33 mouse cellular contexts compared by ENCODE assay signal in genomic region chr1:94081761-94082160, GRCm38 (mm10). TPM values are rescaled to one million over a fixed set of nuclear protein-coding genes. Genes with fewer than 3 reads are reported as not detected.
DNase-seq lines count a peak whose midpoint lies in the region; ATAC-seq and TF ChIP-seq lines count a peak whose summit lies in the region.
"Had no signal": no experiment of that assay in that cellular context is flagged by ENCODE, and none has a peak within 500 bp of the region (broad histone marks: within the 10 kb centered on the region; RNA-seq: fewer than 3 reads in every experiment).

No protein-coding gene starts in this region.

- intact Hi-C loops in left cerebral cortex, adult 2 months (cut with DNase I), result loop anchor here (5.0 kb wide), 1 partner anchor 169 kb away; no protein-coding TSS in a partner anchor

- no peak overlapping the region for H3K4me2 ChIP-seq in kidney, embryonic 16.5 days (replicated peaks; ENCODE audit: low read depth, low read length)
- no peak overlapping the region for H3K4me2 ChIP-seq in limb, embryonic 11.5 days (ENCODE audit: low read depth, severe bottlenecking)
- no peak overlapping the region for H3K4me2 ChIP-seq in hindbrain, embryonic 12.5 days (replicated peaks)
- H3K4me2 ChIP-seq: limb, embryonic 15.5 days had no signal

- no peaks in the 10 kb centered on the region for H3K36me3 ChIP-seq in kidney, embryonic 16.5 days (ENCODE audit: insufficient read depth, low read length)
- no peaks in the 10 kb centered on the region for H3K36me3 ChIP-seq in limb, embryonic 11.5 days (ENCODE audit: control insufficient read depth, insufficient read depth, low read length)
- H3K36me3 ChIP-seq in limb, embryonic 10.5 days, result no peaks in the 10 kb centered on the region
- H3K36me3 ChIP-seq in hindbrain, embryonic 12.5 days, result no peaks in the 10 kb centered on the region
- H3K36me3 ChIP-seq: embryonic facial prominence, embryonic 13.5 days; forebrain, embryonic 10.5 days; heart, embryonic 12.5 days; hindbrain, embryonic 15.5 days; limb, embryonic 15.5 days; midbrain, embryonic 15.5 days had no signal

- no peaks in the 10 kb centered on the region for H3K9me3 ChIP-seq in kidney, embryonic 16.5 days (ENCODE audit: low read length)
- H3K9me3 ChIP-seq in limb, embryonic 11.5 days (ENCODE audit: control insufficient read depth, low read length), result no peaks in the 10 kb centered on the region
- H3K9me3 ChIP-seq in limb, embryonic 10.5 days (replicated peaks), result no peaks in the 10 kb centered on the region
- H3K9me3 ChIP-seq in hindbrain, embryonic 12.5 days (replicated peaks), result no peaks in the 10 kb centered on the region
- H3K9me3 ChIP-seq: embryonic facial prominence, embryonic 13.5 days; forebrain, embryonic 10.5 days; heart, embryonic 12.5 days; hindbrain, embryonic 15.5 days; limb, embryonic 15.5 days; midbrain, embryonic 15.5 days had no signal

- peak; percentile 7 for DNase-seq in kidney, adult 18-20 months
- peak; percentile 16 for DNase-seq in limb, embryonic 11.5 days (ENCODE audit: low spot score)
- DNase-seq in limb, embryonic 10.5 days (ENCODE audit: low spot score), result no peak
- peak; percentile 53 for DNase-seq in R1 (ENCODE audit: low read depth, low spot score)
- peak; percentile 9 to 34 for DNase-seq in kidney, postnatal 36 days
- no peak for DNase-seq in left cerebral cortex, adult 2 months (ENCODE audit: extremely low spot score in 1 of 2, low spot score in 2 of 2)
- DNase-seq: adrenal gland, postnatal 10 days; cerebellum, adult 11 months; cerebellum, adult 9-11 months; gastrocnemius, adult 2 months; gastrocnemius, postnatal 36 days; heart, adult 2 months; lung, embryonic 14.5 days; lung, postnatal 14 days; right cerebral cortex, postnatal 25 days; spleen, adult 18-20 months; thymus, postnatal 4 days had no signal

- H3K4me3 ChIP-seq in kidney, embryonic 16.5 days (ENCODE audit: low read length), result no peak overlapping the region
- no peak overlapping the region for H3K4me3 ChIP-seq in limb, embryonic 11.5 days (ENCODE audit: low read depth, low read length)
- H3K4me3 ChIP-seq in limb, embryonic 10.5 days, result no peak overlapping the region
- H3K4me3 ChIP-seq in hindbrain, embryonic 12.5 days, result no peak overlapping the region
- no peak overlapping the region for H3K4me3 ChIP-seq in left cerebral cortex, adult 2 months
- H3K4me3 ChIP-seq: embryonic facial prominence, embryonic 13.5 days; gastrocnemius, adult 2 months; heart, adult 2 months; hindbrain, embryonic 15.5 days; layer of hippocampus, adult 2 months; limb, embryonic 15.5 days; midbrain, embryonic 15.5 days had no signal

- H3K27me3 ChIP-seq in kidney, embryonic 16.5 days (ENCODE audit: insufficient read depth, low read length), result no peaks in the 10 kb centered on the region
- 0 out of 2 replicates have a peak, but pooled peaks cover 3% of the 10 kb centered on the region for H3K27me3 ChIP-seq in limb, embryonic 11.5 days (ENCODE audit: control insufficient read depth, insufficient read depth, low read length)
- H3K27me3 ChIP-seq in limb, embryonic 10.5 days (ENCODE audit: low read depth, poor library complexity, severe bottlenecking), result peaks cover 18% of the 10 kb centered on the region; the same call in 1 of the 2 replicates
- H3K27me3 ChIP-seq in hindbrain, embryonic 12.5 days, result 0 out of 2 replicates have a peak, but pooled peaks cover 4% of the 10 kb centered on the region
- H3K27me3 ChIP-seq: hindbrain, embryonic 15.5 days; midbrain, embryonic 15.5 days had no signal

- H3K9ac ChIP-seq in kidney, embryonic 16.5 days (replicated peaks; ENCODE audit: low read length), result no peak overlapping the region
- H3K9ac ChIP-seq in limb, embryonic 11.5 days (ENCODE audit: low read length), result no peak overlapping the region
- H3K9ac ChIP-seq in hindbrain, embryonic 12.5 days, result no peak overlapping the region
- H3K9ac ChIP-seq: embryonic facial prominence, embryonic 13.5 days; heart, embryonic 12.5 days; hindbrain, embryonic 15.5 days; limb, embryonic 15.5 days; liver, embryonic 14.5 days; lung, embryonic 14.5 days; midbrain, embryonic 15.5 days had no signal

- no peak overlapping the region for H3K27ac ChIP-seq in kidney, embryonic 16.5 days (ENCODE audit: low read length)
- H3K27ac ChIP-seq in limb, embryonic 11.5 days (replicated peaks; ENCODE audit: low read depth, low read length), result no peak overlapping the region
- H3K27ac ChIP-seq in limb, embryonic 10.5 days, result no peak overlapping the region
- H3K27ac ChIP-seq in hindbrain, embryonic 12.5 days, result no peak overlapping the region
- no peak overlapping the region for H3K27ac ChIP-seq in left cerebral cortex, adult 2 months
- H3K27ac ChIP-seq: embryonic facial prominence, embryonic 13.5 days; forebrain, embryonic 10.5 days; gastrocnemius, adult 2 months; heart, adult 2 months; hindbrain, embryonic 15.5 days; layer of hippocampus, adult 2 months; limb, embryonic 15.5 days; liver, embryonic 14.5 days; midbrain, embryonic 15.5 days had no signal

- ATAC-seq in kidney, embryonic 16.5 days (ENCODE audit: low FRiP score, low TSS enrichment), result no peak
- ATAC-seq in limb, embryonic 11.5 days (ENCODE audit: insufficient number of reproducible peaks, low FRiP score, low TSS enrichment, low read depth), result no peak
- ATAC-seq in hindbrain, embryonic 12.5 days (ENCODE audit: low FRiP score), result no peak
- ATAC-seq: forebrain, embryonic 16.5 days; inflammation-experienced regulatory T-cells, adult 6 months; midbrain, embryonic 15.5 days had no signal

- no peak for TF ChIP-seq CTCF in left cerebral cortex, adult 2 months (IDR thresholded peaks at IDR 0.05)

- H3K4me1 ChIP-seq in kidney, embryonic 16.5 days (ENCODE audit: insufficient read depth, low read length), result no peaks in the 10 kb centered on the region
- H3K4me1 ChIP-seq in limb, embryonic 11.5 days (ENCODE audit: control insufficient read depth, insufficient read depth, low read length), result no peaks in the 10 kb centered on the region
- peaks cover 5% of the 10 kb centered on the region; the same call in 1 of the 2 replicates for H3K4me1 ChIP-seq in limb, embryonic 10.5 days
- H3K4me1 ChIP-seq in hindbrain, embryonic 12.5 days, result no peaks in the 10 kb centered on the region
- H3K4me1 ChIP-seq: forebrain, embryonic 10.5 days; heart, embryonic 12.5 days; hindbrain, embryonic 15.5 days; midbrain, embryonic 15.5 days had no signal

- WGBS in kidney, embryonic 16.5 days, result 80% methylated on average over 6 of the region's 6 CpGs
- WGBS in limb, embryonic 11.5 days, result 73% methylated on average over 6 of the region's 6 CpGs
- WGBS in limb, embryonic 10.5 days, result 75% methylated on average over 6 of the region's 6 CpGs
- WGBS in hindbrain, embryonic 12.5 days, result 92% methylated on average over 6 of the region's 6 CpGs

RNA-seq across cellular contexts. Expression of gene Pdcd1, which starts 29.4 kb away (rescaled TPM):
- not detected in 2 replicates for polyA plus RNA-seq in kidney, embryonic 16.5 days (2015; fragmentation: Nextera tagmentation; extraction: Ambion mirVana)
- 0.13 TPM in 1 of 2 replicates, not detected in the other for polyA plus RNA-seq in limb, embryonic 11.5 days (2014; fragmentation: Nextera tagmentation; extraction: Ambion mirVana)
- polyA plus RNA-seq in limb, embryonic 10.5 days (2016; fragmentation: Nextera tagmentation; extraction: Ambion mirVana), result not detected in 2 replicates
- 0.10 TPM in 1 of 2 replicates, not detected in the other for polyA plus RNA-seq in hindbrain, embryonic 12.5 days (2016; fragmentation: Nextera tagmentation; extraction: Ambion mirVana)
- not detected for total RNA-seq in left cerebral cortex, adult 2 months (2021)
- total RNA-seq: common myeloid progenitor, adult 5-6 weeks; gastrocnemius, adult 2 months; gastrocnemius, postnatal 36 days; heart, adult 2 months; hematopoietic stem cell, adult 5-6 weeks; layer of hippocampus, postnatal 14 days had no signal
- polyA plus RNA-seq: embryonic facial prominence, embryonic 13.5 days; forebrain, embryonic 16.5 days; midbrain, embryonic 15.5 days; neural tube, embryonic 11.5 days had no signal

Comparison
In these comparisons a context has a peak if more than half of its experiments do, and no peak if none do; other contexts are left out.
1. DNase-seq: peak in kidney, adult 18-20 months (single experiment), limb, embryonic 11.5 days (single experiment), R1 (single experiment) and kidney, postnatal 36 days (2 of 2); none in limb, embryonic 10.5 days (single experiment) and left cerebral cortex, adult 2 months (0 of 2).